Mouse (Mus musculus) cerebellum, adult 11-12 months (tissue): ENCODE results near the gene Trappc1.

Experiments
- DNase-seq: peaks from one replicate; pipeline ENCODE4 v3.0.0; 2022

The Trappc1 gene

DNA sequence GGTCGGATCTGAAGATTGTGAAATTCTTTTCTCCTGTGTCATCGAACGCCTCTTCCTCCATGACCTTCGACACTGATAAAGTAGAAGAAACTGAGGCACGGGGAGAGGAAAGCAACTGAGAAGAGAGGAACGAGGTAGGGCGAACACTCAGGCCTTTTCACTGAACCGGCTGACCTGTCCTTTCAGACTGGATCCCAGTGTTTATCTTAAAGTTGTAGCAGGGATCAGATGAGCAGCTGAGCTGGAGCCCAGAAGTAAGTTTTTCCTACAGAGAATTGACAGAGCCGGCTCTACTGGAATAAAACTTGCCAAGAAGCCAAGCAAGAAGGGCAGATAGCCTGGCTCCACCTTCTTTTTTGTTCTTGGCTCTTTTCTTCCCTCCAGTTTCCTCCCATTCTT, 47.0 kb downstream of the Trappc1 start:
- no peak for DNase-seq

DNA sequence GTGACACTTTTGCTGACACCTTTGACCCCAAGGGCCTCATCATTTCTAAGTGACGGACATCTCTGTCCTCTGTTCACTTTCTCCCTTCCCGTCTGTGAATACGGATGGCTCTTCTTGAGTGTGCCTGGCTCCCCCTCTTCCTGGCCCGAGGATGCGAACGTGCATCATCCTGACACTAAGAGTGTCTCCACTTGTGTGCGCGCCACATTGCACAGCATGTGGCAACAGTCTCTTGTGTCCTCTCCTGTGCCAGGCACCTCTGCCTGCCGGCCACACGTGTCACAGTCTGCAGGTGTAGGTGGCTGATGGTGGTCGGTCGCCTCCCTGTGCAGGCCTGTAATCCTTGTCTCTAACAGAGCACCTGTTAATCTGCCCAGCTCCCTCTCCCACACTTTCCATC, 47.8 kb downstream of the Trappc1 start:
- no peak for DNase-seq

DNA sequence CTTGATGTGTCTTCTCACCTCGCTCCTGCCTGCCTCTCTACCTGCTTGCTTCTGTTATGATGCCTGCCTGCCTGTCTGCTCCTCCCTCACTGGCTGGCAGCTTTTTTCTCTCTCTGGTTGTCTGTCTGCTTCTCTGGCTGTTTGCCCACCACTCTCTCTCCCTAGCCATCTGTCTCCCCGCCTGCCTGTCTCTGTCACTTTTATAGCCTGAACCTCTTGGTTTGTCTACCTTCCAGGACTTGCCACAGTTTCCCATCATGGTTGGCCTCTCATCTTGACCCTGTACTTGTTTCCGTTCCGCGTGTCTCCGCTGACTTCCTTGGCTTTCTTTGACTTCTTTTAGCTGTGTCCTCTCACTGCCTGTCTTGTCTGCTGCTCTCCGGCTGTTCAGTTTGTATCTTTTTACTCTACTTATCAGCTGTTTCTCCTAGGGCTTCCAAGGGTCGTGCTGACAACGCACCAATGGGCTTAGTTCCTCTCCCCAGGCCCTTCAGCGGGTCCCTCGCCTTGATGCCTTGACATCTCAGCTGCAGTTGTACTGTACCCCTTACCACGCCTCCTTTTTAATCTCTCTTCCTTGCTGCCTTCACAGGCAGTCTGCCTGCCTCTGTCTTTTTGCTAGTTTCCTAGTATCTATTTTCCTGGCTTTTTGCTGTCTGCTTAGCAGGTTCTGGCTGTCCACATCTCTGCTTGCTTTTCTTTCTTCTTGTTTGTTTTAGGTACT, 48.4 kb downstream of the Trappc1 start:
- DNase-seq = peak; percentile 93

DNA sequence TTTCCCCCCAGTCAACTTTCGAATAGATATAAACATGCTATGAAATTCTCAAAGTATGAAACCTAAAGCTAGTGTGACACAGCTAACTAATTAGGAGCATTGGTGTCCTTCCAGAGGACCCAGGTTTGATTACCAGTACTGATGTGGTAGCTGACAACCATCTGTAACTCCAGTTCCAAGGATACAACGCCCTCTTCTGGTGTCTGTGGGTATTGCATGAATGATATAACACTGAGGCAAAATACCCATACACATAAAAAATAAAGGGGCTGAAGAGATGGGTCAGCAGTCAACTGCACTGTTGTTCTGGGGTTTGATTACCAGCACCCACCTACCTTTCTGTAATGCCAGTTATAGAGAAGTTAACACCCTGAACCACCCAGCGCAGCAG, 49.0 kb downstream of the Trappc1 start:
- DNase-seq = peak; percentile 28

DNA sequence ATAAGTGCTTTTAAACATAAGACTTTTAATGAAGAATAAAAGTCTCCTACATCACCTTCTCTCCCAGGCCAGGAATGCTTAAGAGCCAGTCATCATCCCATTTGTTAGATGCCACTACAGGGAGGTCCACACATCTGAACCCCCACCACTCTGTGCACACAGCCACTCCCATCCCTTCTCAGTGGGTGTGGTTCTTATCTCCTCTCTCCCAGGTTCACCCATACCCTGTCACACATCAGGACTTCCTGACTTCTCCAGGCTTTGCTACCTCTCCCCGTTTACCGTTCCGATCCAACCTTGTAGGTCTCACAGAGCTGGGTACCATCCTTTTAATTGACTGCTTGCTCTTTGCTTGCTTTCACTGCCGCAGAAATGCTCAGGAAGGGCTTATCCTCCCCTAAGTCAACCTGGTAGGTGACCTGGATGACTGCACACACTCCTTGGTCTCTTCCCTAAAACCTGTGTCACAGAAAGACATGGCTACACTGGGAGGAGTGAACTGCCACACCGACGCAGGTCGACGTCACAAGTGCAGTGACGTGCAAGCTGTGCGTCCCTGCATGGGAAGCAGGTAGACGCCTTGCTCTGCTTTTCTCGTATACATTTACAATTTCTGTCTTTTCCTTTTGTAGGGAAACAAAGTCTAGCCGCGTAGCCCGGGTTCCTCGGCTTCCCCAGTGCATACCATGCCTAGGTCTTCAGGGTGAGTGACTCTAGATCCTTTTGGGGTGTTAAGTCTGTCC, 49.6 kb downstream of the Trappc1 start:
- DNase-seq = peak; percentile 28
